Mouse (Mus musculus): ENCODE measurements around the gene Lilrb4a. TPM values are rescaled to one million over a fixed set of nuclear protein-coding genes. Genes with fewer than 3 reads are reported as not detected.
"Not testable (repeated sequence)": the region's sequence is repeated elsewhere in the genome, so short reads cannot be mapped to it uniquely, and the experiment has no call there.

Gene Lilrb4a
- total RNA-seq (2021), result 1 to 10 TPM; 2.6 to 3.2 TPM
- long read RNA-seq, experiment 1, partial matches to known transcripts, result 0 of 3 reads
- long read RNA-seq, experiment 1, other reads (novel, unspliced or antisense), result 3 of 3 reads
- long read RNA-seq, experiment 2, partial matches to known transcripts, result 0 of 3 reads
- long read RNA-seq, experiment 2, other reads (novel, unspliced or antisense), result 2 of 3 reads

GRCm38 (mm10) chr10:51490691-51491090 is at the start of gene Lilrb4a:
Gene Lilrb4a, plus strand, starts transcription at chr10:51490956.
- DNase-seq (ENCODE audit: low spot score in 2 of 2), result not testable (repeated sequence)

DNA sequence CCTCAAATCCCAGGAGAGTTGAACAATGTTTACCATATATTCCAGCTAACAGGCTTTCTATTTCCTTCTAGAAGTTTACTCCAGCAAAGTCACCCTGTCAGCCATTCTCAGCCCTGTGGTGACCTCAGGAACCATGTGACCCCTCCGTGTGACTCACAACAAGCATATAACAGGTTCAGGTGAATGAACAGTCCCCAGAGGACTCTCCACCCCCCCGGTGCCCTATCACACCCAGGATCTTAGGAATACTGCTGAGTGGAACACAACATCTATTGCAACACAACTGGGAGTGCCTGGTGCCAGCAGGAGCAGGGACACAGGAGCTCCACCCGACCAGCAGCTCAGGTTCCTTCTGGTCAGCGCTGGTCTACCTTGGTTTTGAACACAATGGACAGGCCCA is 39.1 kb upstream of the Lilrb4a start:
- DNase-seq (ENCODE audit: low spot score in 2 of 2), result no peak

GRCm38 (mm10) chr10:51453616-51454298 is 37.0 kb upstream of the Lilrb4a start:
- no peak for DNase-seq (ENCODE audit: low spot score in 2 of 2)

DNA sequence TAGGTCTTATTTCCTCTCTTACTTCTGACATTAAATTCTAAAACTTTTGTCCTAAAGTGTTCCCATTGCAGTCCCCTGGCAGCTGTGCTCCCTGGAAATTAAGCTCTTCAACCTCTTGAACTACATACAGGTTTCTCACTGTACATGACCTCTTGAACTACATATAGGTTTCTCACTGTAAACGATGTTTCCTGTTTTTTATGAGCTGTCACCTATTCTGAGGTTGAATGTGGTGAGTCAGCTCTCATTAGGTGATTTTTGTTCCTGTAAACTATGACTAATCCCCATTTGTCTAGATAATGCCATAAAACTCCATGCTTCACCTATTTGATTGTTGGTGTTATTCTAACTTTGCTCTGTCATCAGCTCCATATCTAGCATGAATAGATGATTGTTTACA is 36.4 kb upstream of the Lilrb4a start:
- DNase-seq (ENCODE audit: low spot score in 2 of 2), result no peak

DNA sequence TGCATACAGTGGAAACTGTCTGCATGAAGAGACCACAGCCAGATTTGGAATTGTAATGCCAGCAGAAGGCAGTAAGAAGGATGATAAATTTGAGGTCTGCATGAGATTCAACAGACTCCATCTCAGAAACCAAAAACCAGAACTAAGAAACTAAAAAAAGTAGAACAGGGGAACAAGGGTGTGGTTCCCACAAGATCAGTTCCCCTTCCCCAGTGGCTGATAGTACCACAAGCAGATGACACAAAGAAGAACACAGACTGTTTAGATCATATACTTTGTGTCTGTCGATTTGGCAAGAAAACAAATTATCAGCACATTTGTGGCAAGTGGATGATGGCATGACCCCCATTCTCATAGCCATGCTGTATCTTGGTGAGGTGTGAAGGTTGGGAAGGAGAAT is 35.0 kb upstream of the Lilrb4a start:
- DNase-seq (ENCODE audit: low spot score in 2 of 2), result no peak

GRCm38 (mm10) chr10:51456369-51456768 is 34.4 kb upstream of the Lilrb4a start:
- DNase-seq (ENCODE audit: low spot score in 2 of 2), result no peak

GRCm38 (mm10) chr10:51463800-51464199 is 27.0 kb upstream of the Lilrb4a start:
- not testable (repeated sequence) for DNase-seq (ENCODE audit: low spot score in 2 of 2)

- not testable (repeated sequence) for DNase-seq (ENCODE audit: low spot score in 2 of 2)
Observed at GRCm38 (mm10) chr10:51480397-51480796, 10.4 kb upstream of the Lilrb4a start, which contains the start of the genes Gm49339 and Lilr4b. Gene Gm49339, plus strand, starts transcription at chr10:51480612. Gene Lilr4b, plus strand, starts transcription at chr10:51480632.

DNA sequence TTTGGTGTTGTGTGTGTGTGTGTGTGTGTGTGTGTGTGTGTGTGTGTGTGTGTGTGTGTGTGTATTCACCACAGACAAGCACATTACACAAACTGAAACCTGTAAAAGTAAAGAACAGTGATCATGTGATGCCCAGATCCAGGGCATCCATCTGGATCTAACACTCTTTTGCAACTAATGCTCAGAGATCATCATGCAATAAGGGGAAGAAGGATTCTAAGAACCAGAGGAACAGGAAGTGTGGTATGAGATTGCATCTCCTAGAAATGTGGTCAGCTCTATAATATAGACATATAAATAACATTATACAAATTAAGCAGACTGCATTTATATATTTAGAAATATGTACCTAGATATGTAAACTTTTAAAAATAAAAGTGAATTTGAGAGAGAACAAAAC is 29.3 kb downstream of the Lilrb4a start:
- DNase-seq (ENCODE audit: low spot score in 2 of 2), result no peak

GRCm38 (mm10) chr10:51521453-51521852 is 30.7 kb downstream of the Lilrb4a start:
- no peak for DNase-seq (ENCODE audit: low spot score in 2 of 2)

DNA sequence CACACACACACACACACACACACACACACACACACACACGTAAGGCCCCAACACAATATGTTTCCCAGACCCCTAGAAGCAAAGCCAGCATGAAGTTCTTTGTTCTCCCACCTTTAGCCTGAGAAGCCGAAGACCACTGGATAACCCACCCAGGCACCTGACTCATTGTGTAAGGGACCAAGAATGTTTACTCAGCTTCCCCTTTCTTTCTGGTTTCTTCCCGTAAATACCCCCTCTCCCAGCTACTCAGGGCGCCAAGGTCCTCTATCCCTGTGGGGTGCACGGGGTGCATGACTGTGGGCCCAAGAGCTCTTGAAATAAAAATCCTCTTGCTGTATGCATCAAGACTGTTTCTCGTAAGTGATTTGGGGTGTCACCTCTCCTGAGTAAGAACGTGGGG is 35.3 kb downstream of the Lilrb4a start:
- no peak for DNase-seq (ENCODE audit: low spot score in 2 of 2)

GRCm38 (mm10) chr10:51526633-51527032 is 35.9 kb downstream of the Lilrb4a start:
- DNase-seq (ENCODE audit: low spot score in 2 of 2), result no peak

- DNase-seq (ENCODE audit: low spot score in 2 of 2), result no peak
Observed at GRCm38 (mm10) chr10:51528840-51529434, 38.2 kb downstream of the Lilrb4a start.

DNA sequence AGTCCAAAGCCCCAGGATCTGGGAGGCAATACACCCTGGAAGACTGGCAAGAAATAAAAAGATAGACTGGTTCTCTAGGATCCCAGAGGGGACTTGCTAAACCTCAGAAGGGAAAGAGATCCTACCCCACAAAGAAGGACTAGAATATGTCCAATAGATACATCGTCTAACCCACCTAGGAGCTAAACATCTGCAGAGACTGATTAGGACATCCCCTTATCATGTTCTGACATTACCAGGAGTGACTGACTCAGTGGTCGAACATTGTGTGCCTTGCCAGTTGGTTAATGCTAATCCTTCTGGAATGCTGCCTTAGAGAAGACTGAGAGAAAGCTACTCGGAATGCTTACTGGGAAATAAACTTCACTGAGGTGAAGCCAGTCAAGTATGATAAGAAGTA is 38.7 kb downstream of the Lilrb4a start:
- DNase-seq (ENCODE audit: low spot score in 2 of 2), result no peak

GRCm38 (mm10) chr10:51530813-51531212 is 40.1 kb downstream of the Lilrb4a start:
- no peak for DNase-seq (ENCODE audit: low spot score in 2 of 2)

Other genes starting within 250 kb of the Lilrb4a start
- gene Gm49339, start 10.3 kb upstream of the Lilrb4a start, total RNA-seq (2021), result under 1 TPM; 0.25 to 0.96 TPM
- 1 to 10 TPM; 3.2 TPM for gene Lilr4b, start 10.3 kb upstream of the Lilrb4a start, total RNA-seq (2021)
- not detected for gene Fam162b, start 99.6 kb downstream of the Lilrb4a start, total RNA-seq (2021)
- not detected for gene Gprc6a, start 140.5 kb downstream of the Lilrb4a start, total RNA-seq (2021)
- gene Rfx6, start 186.8 kb downstream of the Lilrb4a start, total RNA-seq (2021), result under 1 TPM in 1 of 2 experiments, not detected in 1; 0.81 TPM